Mouse (Mus musculus) myocyte (in vitro differentiated cells): ENCODE data around the gene Prss54. TPM values are rescaled to one million over a fixed set of nuclear protein-coding genes. Genes with fewer than 3 reads are reported as not detected.
A peak's percentile ranks its signal among the peaks of the same experiment; 100 is the strongest.

ENCODE experiments used
- H3K27me3 ChIP-seq: one replicate; pipeline ENCODE4 v1.6.1; 2011; ENCODE audit not compliant: control insufficient read depth, insufficient read depth, insufficient read length
- H3K36me3 ChIP-seq: one replicate; pipeline ENCODE4 v1.6.1; 2011; ENCODE audit not compliant: control insufficient read depth, insufficient read depth
- H3K4me2 ChIP-seq: one replicate; pipeline ENCODE4 v1.6.1; 2011; ENCODE audit warnings: low read depth, control low read depth
- H3K4me3 ChIP-seq: one replicate; pipeline ENCODE4 v1.5.1; 2011; ENCODE audit warnings: mild to moderate bottlenecking, control low read depth, moderate library complexity
- H3K79me2 ChIP-seq: one replicate; pipeline ENCODE4 v1.6.1; 2011; ENCODE audit not compliant: control insufficient read depth, insufficient read depth
- H3ac ChIP-seq: one replicate; pipeline ENCODE4 v1.6.1; 2011; ENCODE audit not compliant: control insufficient read depth, insufficient read length
- CEBPB ChIP-seq: IDR thresholded peaks from 2 replicates; pipeline ENCODE4 v1.6.1; 2011; ENCODE audit warnings: mild to moderate bottlenecking, moderate library complexity; ENCODE audit not compliant: poor library complexity, insufficient read depth, severe bottlenecking
- E2F4 ChIP-seq: IDR thresholded peaks from one replicate; pipeline ENCODE4 v1.6.1; 2011; ENCODE audit warnings: mild to moderate bottlenecking, control low read depth, moderate library complexity; ENCODE audit not compliant: insufficient read depth
- MAX ChIP-seq: IDR thresholded peaks from one replicate; pipeline ENCODE4 v1.6.1; 2011; ENCODE audit warnings: low read depth, mild to moderate bottlenecking, control low read depth
- MYOD1 ChIP-seq, 3 experiments: IDR thresholded peaks; one replicate each; pipeline ENCODE4 v1.6.1; 2011; ENCODE audit warnings: control low read depth in 2 of 3, low read depth in 2 of 3, mild to moderate bottlenecking in 2 of 3, moderate library complexity in 1 of 3; ENCODE audit not compliant: insufficient read length in 2 of 3, control insufficient read depth in 1 of 3
- MYOG ChIP-seq, 3 experiments: IDR thresholded peaks; one replicate each; pipeline ENCODE4 v1.6.1; 2011; ENCODE audit warnings: control low read depth in 2 of 3, low read depth in 2 of 3, mild to moderate bottlenecking in 2 of 3; ENCODE audit not compliant: insufficient read length in 2 of 3, control insufficient read depth in 1 of 3, insufficient read depth in 1 of 3
- POLR2A ChIP-seq: IDR thresholded peaks from one replicate; pipeline ENCODE4 v1.6.1; 2011; ENCODE audit warnings: low read depth, mild to moderate bottlenecking, control low read depth, moderate library complexity; ENCODE audit not compliant: insufficient read length
- POLR2AphosphoS2 ChIP-seq: IDR thresholded peaks from one replicate; pipeline ENCODE4 v1.6.1; 2011; ENCODE audit warnings: low read depth, control low read depth; ENCODE audit not compliant: insufficient read length
- REST ChIP-seq: IDR thresholded peaks from one replicate; pipeline ENCODE4 v1.6.1; 2011; ENCODE audit warnings: mild to moderate bottlenecking, control low read depth, moderate library complexity; ENCODE audit not compliant: insufficient read depth, insufficient read length
- SRF ChIP-seq: IDR thresholded peaks from one replicate; pipeline ENCODE4 v1.6.1; 2011; ENCODE audit warnings: low read depth; ENCODE audit not compliant: control insufficient read depth, insufficient read length
- TCF12 ChIP-seq: IDR thresholded peaks from one replicate; pipeline ENCODE4 v1.6.1; 2011; ENCODE audit warnings: mild to moderate bottlenecking, control low read depth; ENCODE audit not compliant: poor library complexity, insufficient read depth, severe bottlenecking
- TCF3 ChIP-seq: IDR thresholded peaks from one replicate; pipeline ENCODE4 v1.6.1; 2011; ENCODE audit warnings: low read depth, control low read depth; ENCODE audit not compliant: insufficient read length
- USF1 ChIP-seq: IDR thresholded peaks from one replicate; pipeline ENCODE4 v1.6.1; 2011; ENCODE audit warnings: low read depth, mild to moderate bottlenecking, control low read depth, moderate library complexity
- polyA plus RNA-seq: library from polyadenylated mRNA; unstranded; fragments of >200 nt; fragmentation: generic; extraction: Trizol; gene quantifications from one replicate; pipeline ENCODE4 v1.2.1, GENCODE M21; 2012; ENCODE audit warnings: missing spikeins

Gene Prss54
- polyA plus RNA-seq, 1 experiment, result not detected

- no peaks in the 10 kb centered on the region for H3K36me3 ChIP-seq
Measured at GRCm38 (mm10) chr8:95542191-95542590, 33.9 kb downstream of the Prss54 start.

GRCm38 (mm10) chr8:95539487-95539886, 36.7 kb downstream of the Prss54 start:
- Histone ChIP-seq H3K27me3 (peaks cover 20% of the 10 kb centered on the region), H3ac (no peak overlapping the region), H3K79me2 (no peaks in the 10 kb centered on the region), H3K4me3 (no peak overlapping the region), H3K36me3 (no peaks in the 10 kb centered on the region), H3K4me2 (no peak overlapping the region)
- no peak for TF ChIP-seq TCF12

More at GRCm38 (mm10) chr8:95542191-95542590, 33.9 kb downstream of the Prss54 start:
- Histone ChIP-seq H3K27me3 (peaks cover 35% of the 10 kb centered on the region), H3K4me2 (no peak overlapping the region), H3ac (no peak overlapping the region), H3K4me3 (no peak overlapping the region), H3K79me2 (no peaks in the 10 kb centered on the region)
- TF ChIP-seq E2F4 (no peak), TCF12 (no peak), MAX (no peak), REST (no peak), TCF3 (no peak), USF1 (no peak), MYOD1 (IDR thresholded peaks at IDR 0.05; ENCODE audit: control insufficient read depth in 1 of 3, insufficient read length in 2 of 3, low read depth in 2 of 3) (no peak), SRF (no peak), POLR2A (no peak), MYOG (IDR thresholded peaks at IDR 0.05; ENCODE audit: control insufficient read depth in 1 of 3, insufficient read depth in 1 of 3, insufficient read length in 2 of 3, low read depth in 2 of 3) (no peak), CEBPB (no peak), POLR2AphosphoS2 (no peak)

DNA sequence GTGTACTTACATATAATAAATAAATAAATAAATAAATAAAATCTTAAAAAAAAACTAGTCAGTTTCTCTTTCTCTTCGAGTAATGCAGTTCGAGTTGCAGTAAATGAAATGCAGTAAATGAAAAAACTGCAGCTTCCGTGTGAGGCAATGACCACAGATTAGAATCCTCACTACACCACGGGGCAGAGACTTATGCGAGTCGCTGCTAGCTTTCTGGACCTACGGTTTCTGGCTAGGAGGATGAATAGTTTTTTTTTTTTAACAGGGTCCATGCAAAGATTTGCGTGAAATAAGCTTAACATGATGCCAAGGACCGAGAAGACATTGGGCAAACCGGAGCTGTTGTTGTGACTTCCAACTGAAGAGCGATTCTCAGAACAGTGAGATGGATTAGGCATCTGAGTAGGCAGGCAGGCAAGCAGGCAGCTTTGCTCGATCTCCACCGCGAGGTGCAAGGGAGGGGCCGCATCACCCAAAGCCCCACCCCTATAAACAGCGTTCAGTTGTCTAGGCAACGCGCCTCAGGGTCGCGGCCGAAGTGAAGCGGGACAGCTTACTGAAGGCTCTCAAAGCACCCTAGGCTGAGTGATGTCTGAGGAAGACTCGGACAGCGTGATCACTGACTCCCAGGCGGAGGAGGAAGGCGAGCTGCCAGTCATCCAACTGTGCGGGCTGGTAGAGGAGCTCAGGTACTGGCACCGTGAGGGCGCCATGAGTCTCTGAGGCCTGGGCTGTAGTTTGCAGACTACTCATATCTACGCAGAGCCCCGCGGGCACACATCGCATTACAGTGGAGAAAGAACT, 42.4 kb downstream of the Prss54 start, which contains the start of gene Ccdc113:
TSS of gene Ccdc113 (plus strand) at position 502 of the 804 bp plus-strand sequence.
- Histone ChIP-seq H3K4me3 (no peak within 1 kb of the TSS), H3K79me2 (no peaks in the 10 kb centered on the region), H3ac (no peak within 1 kb of the TSS), H3K27me3 (peaks cover 24% of the 10 kb centered on the region), H3K36me3 (no peaks in the 10 kb centered on the region), H3K4me2 (peak within 1 kb of the TSS; percentile 50)
- TF ChIP-seq USF1 (no peak), POLR2A (no peak), TCF12 (no peak), POLR2AphosphoS2 (no peak), MYOD1 (IDR thresholded peaks at IDR 0.05; ENCODE audit: control insufficient read depth in 1 of 3, insufficient read length in 2 of 3, low read depth in 2 of 3) (no peak), MAX (no peak), MYOG (IDR thresholded peaks at IDR 0.05; ENCODE audit: control insufficient read depth in 1 of 3, insufficient read depth in 1 of 3, insufficient read length in 2 of 3, low read depth in 2 of 3) (no peak), REST (no peak), CEBPB (no peak)

GRCm38 (mm10) chr8:95532206-95532605, 43.9 kb downstream of the Prss54 start:
- H3K79me2 ChIP-seq, result no peaks in the 10 kb centered on the region
- H3K4me3 ChIP-seq, result no peak overlapping the region
- H3K36me3 ChIP-seq, result no peaks in the 10 kb centered on the region
- peaks cover 39% of the 10 kb centered on the region for H3K27me3 ChIP-seq
- H3K4me2 ChIP-seq, result no peak overlapping the region
- peak; percentile 15 for TF ChIP-seq USF1
- TF ChIP-seq POLR2A, result no peak
- H3ac ChIP-seq, result no peak overlapping the region

GRCm38 (mm10) chr8:95528750-95529310, 47.3 kb downstream of the Prss54 start:
- no peaks in the 10 kb centered on the region for H3K79me2 ChIP-seq
- no peak for TF ChIP-seq POLR2A
- no peak for TF ChIP-seq TCF12
- no peak for TF ChIP-seq SRF
- no peak for TF ChIP-seq MAX
- TF ChIP-seq MYOD1 (IDR thresholded peaks at IDR 0.05; ENCODE audit: control insufficient read depth in 1 of 3, insufficient read length in 2 of 3, low read depth in 2 of 3), result no peak
- TF ChIP-seq REST, result no peak
- no peak for TF ChIP-seq MYOG (IDR thresholded peaks at IDR 0.05; ENCODE audit: control insufficient read depth in 1 of 3, insufficient read depth in 1 of 3, insufficient read length in 2 of 3, low read depth in 2 of 3)
- TF ChIP-seq CEBPB, result no peak
- TF ChIP-seq TCF3, result no peak
- no peak for TF ChIP-seq USF1
- TF ChIP-seq E2F4, result no peak
- TF ChIP-seq POLR2AphosphoS2, result no peak
- no peak overlapping the region for H3K4me2 ChIP-seq
- peaks cover 68% of the 10 kb centered on the region for H3K27me3 ChIP-seq
- no peak overlapping the region for H3K4me3 ChIP-seq
- H3K36me3 ChIP-seq, result no peaks in the 10 kb centered on the region
- no peak overlapping the region for H3ac ChIP-seq
